Mouse (Mus musculus) E14TG2a.4 (cell line): ENCODE results near the gene Mical1.
A peak's percentile ranks its signal among the peaks of the same experiment; 100 is the strongest.
"Not testable (repeated sequence)": the region's sequence is repeated elsewhere in the genome, so short reads cannot be mapped to it uniquely, and the experiment has no call there.

ENCODE experiments used
- H3K27me3 ChIP-seq: 2 replicates; pipeline ENCODE4 v1.6.1; 2014; ENCODE audit warnings: low read length, control low read depth; ENCODE audit not compliant: insufficient read depth
- H3K36me3 ChIP-seq: 2 replicates; pipeline ENCODE4 v1.6.1; 2014; ENCODE audit warnings: low read length, control low read depth; ENCODE audit not compliant: insufficient read depth
- H3K4me1 ChIP-seq: replicated peaks from 2 replicates; pipeline ENCODE4 v1.6.1; 2014; ENCODE audit warnings: low read depth, low read length, control low read depth
- H3K4me3 ChIP-seq: replicated peaks from 2 replicates; pipeline ENCODE4 v1.5.1; 2014; ENCODE audit warnings: mild to moderate bottlenecking, low read length
- H3K9me3 ChIP-seq: 2 replicates; pipeline ENCODE4 v1.6.1; 2014; ENCODE audit warnings: low read length, control low read depth
- CTCF ChIP-seq: conservative IDR thresholded peaks from 2 replicates; pipeline ENCODE4 v1.5.1; 2014; ENCODE audit warnings: low read length
- NANOG ChIP-seq: IDR thresholded peaks from 2 replicates; pipeline ENCODE4 v1.6.1; 2014; ENCODE audit warnings: borderline replicate concordance, low read length, mixed read lengths
- POU5F1 ChIP-seq: IDR thresholded peaks from 2 replicates; pipeline ENCODE4 v1.6.1; 2014; ENCODE audit warnings: low read length, borderline replicate concordance

Gene Mical1

DNA sequence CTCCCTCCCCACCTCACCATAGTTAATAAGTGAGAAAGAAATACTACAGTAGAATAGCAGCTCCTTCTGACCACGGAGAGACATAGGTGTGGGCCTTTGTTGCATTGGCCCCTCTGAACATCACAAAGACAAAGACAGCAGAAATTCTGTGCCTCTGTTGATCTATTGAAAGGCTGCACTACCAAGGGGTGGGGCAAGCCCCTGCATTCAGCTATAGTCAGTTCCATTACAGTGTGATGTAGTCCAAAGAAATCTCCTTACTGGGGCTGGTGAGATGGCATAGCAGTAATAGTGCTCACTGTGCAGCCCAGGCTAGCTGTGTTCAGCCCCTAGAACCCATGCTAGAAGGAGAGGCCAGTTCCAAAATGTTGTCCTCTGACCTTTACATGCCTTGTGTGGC, 28.9 kb downstream of the Mical1 start:
- Histone ChIP-seq H3K36me3 (no peaks in the 10 kb centered on the region), H3K4me1 (peaks cover 37% of the 10 kb centered on the region), H3K9me3 (no peaks in the 10 kb centered on the region), H3K4me3 (no peak overlapping the region), H3K27me3 (no peaks in the 10 kb centered on the region)
- TF ChIP-seq POU5F1 (no peak), CTCF (no peak), NANOG (no peak)

DNA sequence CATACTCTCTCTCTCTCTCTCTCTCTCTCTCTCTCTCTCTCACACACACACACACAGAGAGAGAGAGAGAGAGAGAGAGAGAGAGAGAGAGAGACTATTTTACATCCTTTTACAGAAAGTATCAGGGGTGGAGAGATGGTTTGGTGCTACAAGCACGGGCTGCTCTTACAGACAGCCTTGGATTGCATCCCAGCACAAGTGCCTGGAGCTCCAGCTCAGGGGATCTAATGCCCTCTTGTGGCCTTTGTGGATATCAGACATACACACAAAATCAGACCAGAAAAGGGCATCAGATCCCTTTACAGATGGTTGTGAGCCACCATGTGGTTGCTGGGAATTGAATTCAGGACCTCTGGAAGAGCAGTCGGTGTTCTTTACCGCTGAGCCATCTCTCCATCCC, 29.3 kb downstream of the Mical1 start:
- peaks cover 37% of the 10 kb centered on the region for H3K4me1 ChIP-seq
- H3K9me3 ChIP-seq = not testable (repeated sequence)

DNA sequence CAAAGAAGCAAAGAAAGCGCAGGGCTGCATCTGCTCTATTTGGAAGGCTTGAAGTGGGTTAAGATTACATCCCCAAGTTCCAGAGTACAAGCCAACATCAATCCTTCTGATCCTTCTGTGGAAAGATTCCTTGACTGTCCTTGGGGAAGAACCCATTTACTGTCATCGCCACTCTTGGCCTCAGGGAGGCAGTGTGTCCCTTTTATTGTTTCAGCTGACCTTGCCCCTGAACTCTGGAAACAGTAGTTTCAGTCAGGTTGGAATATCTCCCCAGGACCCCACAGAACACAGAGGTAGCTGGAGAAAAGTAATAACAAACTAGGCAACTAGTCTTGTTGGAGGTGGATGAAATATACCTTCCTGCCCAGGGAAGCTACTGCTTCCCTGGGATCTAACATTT, 33.0 kb downstream of the Mical1 start:
- Histone ChIP-seq H3K4me1 (peaks cover 30% of the 10 kb centered on the region), H3K36me3 (no peaks in the 10 kb centered on the region), H3K9me3 (no peaks in the 10 kb centered on the region), H3K27me3 (no peaks in the 10 kb centered on the region), H3K4me3 (no peak overlapping the region)
- TF ChIP-seq CTCF (peak; percentile 68), NANOG (no peak), POU5F1 (no peak)

More for the DNA sequence above, 29.3 kb downstream of the Mical1 start:
- TF ChIP-seq CTCF = peak; percentile 43
- not testable (repeated sequence) for H3K4me3 ChIP-seq, H3K27me3 ChIP-seq, H3K36me3 ChIP-seq

- no peak overlapping the region for H3K4me3 ChIP-seq
- H3K27me3 ChIP-seq = no peaks in the 10 kb centered on the region
- no peaks in the 10 kb centered on the region for H3K9me3 ChIP-seq
- peaks cover 7% of the 10 kb centered on the region for H3K4me1 ChIP-seq
- H3K36me3 ChIP-seq = no peaks in the 10 kb centered on the region
- TF ChIP-seq POU5F1 = no peak
- TF ChIP-seq NANOG = no peak
- TF ChIP-seq CTCF = no peak
These were observed 38.2 kb downstream of the Mical1 start for GRCm38 (mm10) chr10:41514301-41514700.

GRCm38 (mm10) chr10:41514921-41515320, 38.8 kb downstream of the Mical1 start:
- Histone ChIP-seq H3K27me3 (no peaks in the 10 kb centered on the region), H3K4me3 (no peak overlapping the region), H3K36me3 (no peaks in the 10 kb centered on the region), H3K4me1 (peaks cover 7% of the 10 kb centered on the region), H3K9me3 (no peaks in the 10 kb centered on the region)
- TF ChIP-seq NANOG = no peak
- TF ChIP-seq CTCF = no peak
- no peak for TF ChIP-seq POU5F1

- Histone ChIP-seq H3K9me3 (no peaks in the 10 kb centered on the region), H3K27me3 (no peaks in the 10 kb centered on the region)
These were observed 42.4 kb downstream of the Mical1 start for GRCm38 (mm10) chr10:41518508-41518980.

DNA sequence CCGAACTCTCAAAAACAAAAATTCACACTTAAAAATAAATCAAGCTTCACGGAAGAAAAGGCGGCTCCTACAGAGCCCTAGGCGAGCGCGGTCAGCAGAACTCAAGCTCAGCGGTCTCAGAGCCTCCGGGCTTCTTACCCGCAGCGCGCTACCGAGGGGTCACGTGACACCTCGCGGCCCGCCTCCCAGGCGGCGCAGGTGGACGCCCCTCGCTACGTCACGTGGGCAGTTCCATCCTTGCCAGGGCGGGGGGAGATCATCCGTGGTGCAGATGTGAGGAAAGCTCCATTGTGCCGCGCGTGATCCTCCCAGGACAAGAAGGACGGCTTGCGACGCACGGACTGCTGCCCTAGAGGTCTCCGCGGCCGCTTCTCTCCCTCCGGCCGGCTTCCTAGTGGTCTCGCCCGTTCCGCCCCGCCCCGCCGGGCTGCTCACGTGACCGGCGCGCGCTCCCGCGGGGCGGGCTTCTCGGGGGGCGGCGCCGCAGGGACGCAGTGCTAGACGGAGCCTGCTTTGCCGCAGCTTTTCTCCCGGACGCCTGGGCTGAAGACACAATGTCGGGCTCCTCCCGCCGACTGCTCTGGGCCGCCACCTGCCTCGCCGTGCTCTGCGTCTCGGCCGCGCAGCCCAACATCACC, 43.0 kb downstream of the Mical1 start, which contains the start of gene Cd164:
Gene Cd164, plus strand, starts transcription at position 434 of the 638 bp plus-strand sequence.
- no peak for TF ChIP-seq NANOG
- no peak for TF ChIP-seq POU5F1
- TF ChIP-seq CTCF = no peak
- Histone ChIP-seq H3K9me3 (no peaks in the 10 kb centered on the region), H3K4me1 (peaks cover 41% of the 10 kb centered on the region), H3K36me3 (peaks cover 27% of the 10 kb centered on the region), H3K4me3 (peak within 1 kb of the TSS; percentile 92), H3K27me3 (no peaks in the 10 kb centered on the region)

More at GRCm38 (mm10) chr10:41518508-41518980, 42.4 kb downstream of the Mical1 start:
- H3K4me1 ChIP-seq = peaks cover 36% of the 10 kb centered on the region
- H3K36me3 ChIP-seq = peaks cover 21% of the 10 kb centered on the region
- TF ChIP-seq CTCF = peak; percentile 10; the same call in 1 of the 2 replicates
- no peak for TF ChIP-seq NANOG
- TF ChIP-seq POU5F1 = no peak
- peak overlapping the region; percentile 92 for H3K4me3 ChIP-seq

- TF ChIP-seq NANOG (no peak), CTCF (no peak), POU5F1 (no peak)
- Histone ChIP-seq H3K4me3 (peak overlapping the region; percentile 92), H3K36me3 (peaks cover 34% of the 10 kb centered on the region)
These were observed 43.7 kb downstream of the Mical1 start for GRCm38 (mm10) chr10:41519640-41520409.

DNA sequence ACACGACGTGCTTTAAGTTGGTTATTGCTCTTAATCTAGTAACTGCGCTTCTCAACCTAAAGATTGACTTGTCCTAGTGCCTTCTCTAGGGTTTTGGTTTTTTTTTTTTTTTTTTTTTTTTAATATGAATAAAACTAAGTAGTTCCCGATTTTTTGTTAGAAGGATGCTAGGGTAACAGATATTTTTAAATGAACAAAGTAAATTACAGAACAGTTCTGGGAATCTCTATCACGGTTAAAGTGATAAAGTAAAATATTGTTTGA, 44.2 kb downstream of the Mical1 start:
- Histone ChIP-seq H3K4me3 (peak overlapping the region; percentile 92), H3K4me1 (peaks cover 51% of the 10 kb centered on the region), H3K27me3 (no peaks in the 10 kb centered on the region), H3K9me3 (no peaks in the 10 kb centered on the region), H3K36me3 (peaks cover 39% of the 10 kb centered on the region)
- TF ChIP-seq NANOG (no peak), POU5F1 (no peak), CTCF (no peak)

More at GRCm38 (mm10) chr10:41519640-41520409, 43.7 kb downstream of the Mical1 start:
- H3K27me3 ChIP-seq = no peaks in the 10 kb centered on the region
- H3K9me3 ChIP-seq = no peaks in the 10 kb centered on the region
- H3K4me1 ChIP-seq = peaks cover 46% of the 10 kb centered on the region
